Mouse (Mus musculus) G1E (cell line): ENCODE data around the gene Vipr1. TPM values are rescaled to one million over a fixed set of nuclear protein-coding genes. Genes with fewer than 3 reads are reported as not detected.

Experiments used
- ATAC-seq: 2 replicates; pipeline ENCODE4 v1.8.0; 2016; ENCODE audit warnings: mild to moderate bottlenecking; ENCODE audit not compliant: insufficient number of reproducible peaks, poor library complexity, low FRiP score, severe bottlenecking; ENCODE audit errors: extremely low read depth
- DNase-seq: peaks from one replicate; pipeline ENCODE4 v3.0.0; 2012; ENCODE audit warnings: low spot score
- H3K27me3 ChIP-seq: 2 replicates; pipeline ENCODE4 v1.6.1; 2012; ENCODE audit warnings: mild to moderate bottlenecking, low read length, inconsistent platforms; ENCODE audit not compliant: insufficient read depth
- H3K36me3 ChIP-seq: replicated peaks from 2 replicates; pipeline ENCODE3; 2012; ENCODE audit warnings: mild to moderate bottlenecking, inconsistent platforms
- H3K4me1 ChIP-seq: 2 replicates; pipeline ENCODE4 v1.6.1; 2012; ENCODE audit warnings: low read depth, low read length, inconsistent platforms, mixed read lengths; ENCODE audit not compliant: insufficient read depth
- H3K4me3 ChIP-seq: 2 replicates; pipeline ENCODE4 v1.5.1; 2012; ENCODE audit warnings: low read depth, mild to moderate bottlenecking, inconsistent platforms, low read length, moderate library complexity, mixed read lengths
- H3K9me3 ChIP-seq: replicated peaks from 2 replicates; pipeline ENCODE4 v1.6.1; 2012; ENCODE audit warnings: inconsistent platforms
- CTCF ChIP-seq: IDR thresholded peaks from 2 replicates; pipeline ENCODE4 v1.5.1; 2012; ENCODE audit warnings: low read depth, low read length, inconsistent platforms, mixed read lengths
- GATA1 ChIP-seq: IDR thresholded peaks from 2 replicates; pipeline ENCODE4 v1.6.1; 2012; ENCODE audit warnings: borderline replicate concordance, low read length, inconsistent platforms, mixed read lengths
- GATA2 ChIP-seq: IDR thresholded peaks from 2 replicates; pipeline ENCODE4 v1.6.1; 2012; ENCODE audit warnings: low read depth, low read length, inconsistent platforms, borderline replicate concordance
- POLR2AphosphoS5 ChIP-seq: IDR thresholded peaks from 2 replicates; pipeline ENCODE4 v1.6.1; 2012; ENCODE audit warnings: low read depth, low read length, inconsistent platforms; ENCODE audit not compliant: insufficient replicate concordance
- TAL1 ChIP-seq: conservative IDR thresholded peaks from 2 replicates; pipeline ENCODE4 v1.6.1; 2012; ENCODE audit warnings: low read depth, low read length, inconsistent platforms, mixed read lengths
- polyA plus RNA-seq: library from polyadenylated mRNA; stranded (reverse); fragments of >175 nt; gene quantifications from 2 replicates; pipeline ENCODE4 v1.2.3, GENCODE M21; 2012
- total RNA-seq, 2 experiments: library from RNA; stranded (forward) in 1 of 2; stranded (reverse) in 1 of 2; fragments of 200-1000 nt in 1 of 2; fragments of >200 nt in 1 of 2; fragmentation: Nextera tagmentation in 1 of 2; gene quantifications; 2 replicates each; pipeline ENCODE4 v1.2.3; 2014 to 2017

Vipr1 gene
- total and polyA plus RNA-seq, 3 experiments, result under 0.01 TPM; not detected in 2

DNA sequence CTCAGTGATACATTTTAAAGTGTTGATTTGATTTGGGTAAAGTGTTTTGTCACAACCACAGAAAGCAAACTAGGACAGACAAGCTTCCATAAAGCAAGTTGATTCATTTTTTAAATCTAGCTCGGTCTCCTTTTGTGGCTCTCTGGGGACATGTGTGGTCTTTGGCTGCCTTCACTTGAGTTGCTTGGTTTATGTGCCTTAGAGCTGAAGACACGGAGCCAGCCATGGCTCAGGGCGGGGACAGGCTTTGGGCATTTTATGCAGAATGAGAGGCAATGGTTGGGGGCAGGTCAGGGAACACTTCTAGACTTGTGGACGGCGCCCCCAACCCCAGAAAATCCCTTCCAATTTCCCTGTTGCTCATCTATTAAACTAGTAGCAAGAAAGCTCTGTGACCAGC lies 31.2 kb downstream of the Vipr1 start:
- TF ChIP-seq TAL1, result no peak
- no peak for TF ChIP-seq CTCF
- TF ChIP-seq GATA2, result no peak
- TF ChIP-seq GATA1, result no peak
- no peak for TF ChIP-seq POLR2AphosphoS5
- no peak overlapping the region for H3K4me3 ChIP-seq
- H3K4me1 ChIP-seq, result peaks cover 12% of the 10 kb centered on the region
- ATAC-seq (no peak), DNase-seq (no peak)
- no peaks in the 10 kb centered on the region for H3K36me3 ChIP-seq
- H3K9me3 ChIP-seq, result no peaks in the 10 kb centered on the region
- H3K27me3 ChIP-seq, result peaks cover 29% of the 10 kb centered on the region

DNA sequence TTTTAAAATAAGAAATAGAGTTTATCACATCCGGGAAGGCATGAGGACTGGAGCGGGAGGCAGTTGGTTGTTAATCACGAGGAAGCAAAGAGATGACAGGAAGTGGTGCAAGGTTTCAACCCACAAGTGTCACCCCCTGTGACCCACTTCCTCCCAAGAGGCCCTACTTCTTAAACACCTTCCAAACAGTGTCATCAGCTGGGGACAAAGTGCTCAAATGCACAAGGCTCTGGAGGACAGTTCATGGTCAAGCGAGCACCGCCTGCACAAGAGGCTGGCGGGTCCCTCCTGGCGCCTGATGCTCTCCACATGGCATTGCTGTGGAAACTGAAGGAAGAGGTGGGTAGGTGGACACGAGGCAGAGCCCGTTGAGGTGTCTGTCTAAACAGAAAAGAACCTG lies 32.5 kb downstream of the Vipr1 start:
- Histone ChIP-seq H3K27me3 (peaks cover 17% of the 10 kb centered on the region), H3K9me3 (no peaks in the 10 kb centered on the region), H3K4me1 (peaks cover 12% of the 10 kb centered on the region), H3K36me3 (no peaks in the 10 kb centered on the region), H3K4me3 (no peak overlapping the region)
- TF ChIP-seq POLR2AphosphoS5 (no peak), GATA2 (no peak)
- DNase-seq, result no peak
- ATAC-seq, result 0 out of 2 replicates have a peak, but pooled peaks have one; percentile 24

DNA sequence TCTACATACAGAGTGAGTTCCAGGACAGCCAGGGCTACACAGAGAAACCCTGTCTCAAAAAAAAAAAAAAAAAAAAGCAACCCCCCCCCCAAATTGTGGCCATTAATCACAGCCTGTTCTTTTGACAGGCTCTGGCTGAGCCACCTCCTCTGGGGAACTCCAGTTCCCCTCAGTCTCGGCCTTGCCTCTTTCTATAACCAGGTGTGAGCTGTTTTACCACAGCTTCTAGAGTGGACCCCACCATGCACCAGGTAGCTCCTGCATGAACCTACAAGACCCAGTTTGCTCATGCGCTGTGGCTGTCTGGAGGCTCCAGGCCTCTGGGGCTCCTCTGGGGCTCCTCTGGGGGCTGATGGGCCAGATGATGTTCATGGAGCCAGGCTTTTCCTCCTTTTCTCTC lies 33.0 kb downstream of the Vipr1 start:
- no peaks in the 10 kb centered on the region for H3K36me3 ChIP-seq
- H3K4me3 ChIP-seq, result no peak overlapping the region
- H3K4me1 ChIP-seq, result peaks cover 12% of the 10 kb centered on the region
- ATAC-seq (no peak), DNase-seq (no peak)
- peaks cover 16% of the 10 kb centered on the region; the same call in 1 of the 2 replicates for H3K27me3 ChIP-seq
- no peak for TF ChIP-seq GATA2
- TF ChIP-seq TAL1, result no peak
- no peak for TF ChIP-seq CTCF
- no peak for TF ChIP-seq POLR2AphosphoS5
- TF ChIP-seq GATA1, result no peak
- no peaks in the 10 kb centered on the region for H3K9me3 ChIP-seq

DNA sequence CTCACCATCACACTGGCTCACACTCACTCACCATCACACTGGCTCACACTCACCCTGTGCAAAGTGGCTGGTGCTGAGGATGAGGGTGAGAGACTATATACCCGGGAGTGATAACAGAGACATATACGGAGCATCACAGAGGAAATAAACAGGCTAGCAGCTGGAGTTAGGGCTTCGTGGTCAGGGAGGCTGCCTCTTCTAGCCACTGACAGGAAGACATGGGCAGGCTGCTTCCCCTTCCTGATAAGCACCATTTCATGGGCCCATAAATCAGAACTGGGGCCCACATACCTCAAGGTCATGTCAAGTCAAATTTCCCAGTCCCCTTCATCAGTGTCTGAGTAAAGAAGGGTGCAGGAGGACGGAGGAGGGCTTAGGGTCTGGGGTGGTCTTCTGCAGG lies 34.6 kb downstream of the Vipr1 start:
- ATAC-seq (no peak), DNase-seq (no peak)
- peaks cover 12% of the 10 kb centered on the region for H3K4me1 ChIP-seq

DNA sequence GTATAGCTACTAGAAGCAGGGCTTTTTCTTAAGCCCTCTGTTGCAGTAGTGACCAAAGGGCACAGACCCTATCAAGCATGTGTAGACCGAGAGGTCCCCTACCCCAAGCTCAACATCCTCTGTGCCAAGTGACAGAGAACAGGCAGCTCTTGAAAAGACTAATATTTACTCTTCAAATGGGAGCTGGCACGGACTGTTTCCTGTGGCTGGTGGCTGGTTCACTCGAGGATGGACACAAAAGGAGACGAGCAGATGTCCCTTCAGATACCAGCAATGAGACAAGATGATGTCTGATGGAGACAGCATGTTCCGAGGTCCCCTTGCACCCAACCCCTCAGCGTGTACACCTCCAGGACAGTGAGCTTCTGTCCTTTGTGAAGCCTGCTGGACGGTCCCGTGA lies 35.0 kb downstream of the Vipr1 start:
- H3K27me3 ChIP-seq, result peaks cover 16% of the 10 kb centered on the region; the same call in 1 of the 2 replicates
- DNase-seq (no peak), ATAC-seq (no peak)
- TF ChIP-seq CTCF (no peak), GATA2 (no peak)
- H3K9me3 ChIP-seq, result no peaks in the 10 kb centered on the region
- H3K4me3 ChIP-seq, result no peak overlapping the region
- peaks cover 8% of the 10 kb centered on the region; the same call in 1 of the 2 replicates for H3K4me1 ChIP-seq
- peaks cover 5% of the 10 kb centered on the region for H3K36me3 ChIP-seq

More for the DNA sequence above, 34.6 kb downstream of the Vipr1 start:
- TF ChIP-seq CTCF, result no peak
- TF ChIP-seq GATA1, result no peak
- no peak for TF ChIP-seq GATA2
- TF ChIP-seq TAL1, result no peak
- no peak for TF ChIP-seq POLR2AphosphoS5
- Histone ChIP-seq H3K27me3 (peaks cover 16% of the 10 kb centered on the region; the same call in 1 of the 2 replicates), H3K36me3 (peaks cover under 1% of the 10 kb centered on the region), H3K9me3 (no peaks in the 10 kb centered on the region), H3K4me3 (no peak overlapping the region)

DNA sequence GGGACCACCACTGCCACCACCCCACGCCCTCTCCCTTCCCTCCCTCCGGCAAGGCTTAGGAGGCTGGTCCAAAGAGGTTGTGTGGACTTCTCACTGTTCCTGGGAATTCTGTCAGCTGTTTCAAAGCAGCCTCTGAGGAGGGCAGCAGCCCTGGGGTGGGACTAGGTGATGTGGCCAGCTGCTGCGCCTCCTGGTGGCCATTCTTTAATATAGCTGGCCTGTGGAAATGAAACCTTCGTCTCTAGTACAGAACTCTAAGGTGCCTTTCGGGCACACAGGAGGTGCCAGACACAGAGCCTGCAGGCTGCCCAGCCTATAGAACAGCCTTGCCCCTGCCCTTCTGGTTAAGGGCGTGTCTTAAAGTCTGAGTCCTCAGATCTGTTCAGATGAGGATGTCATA lies 37.0 kb downstream of the Vipr1 start:
- Histone ChIP-seq H3K27me3 (peaks cover 8% of the 10 kb centered on the region; the same call in 1 of the 2 replicates), H3K9me3 (no peaks in the 10 kb centered on the region), H3K4me3 (no peak overlapping the region), H3K36me3 (peaks cover 15% of the 10 kb centered on the region), H3K4me1 (peaks cover 6% of the 10 kb centered on the region; the same call in 1 of the 2 replicates)
- DNase-seq (peak; percentile 33), ATAC-seq (no peak; the same call in 1 of the 2 replicates)
- peak; percentile 67 for TF ChIP-seq CTCF
- TF ChIP-seq TAL1, result no peak
- no peak for TF ChIP-seq POLR2AphosphoS5
- no peak for TF ChIP-seq GATA1
- no peak for TF ChIP-seq GATA2

DNA sequence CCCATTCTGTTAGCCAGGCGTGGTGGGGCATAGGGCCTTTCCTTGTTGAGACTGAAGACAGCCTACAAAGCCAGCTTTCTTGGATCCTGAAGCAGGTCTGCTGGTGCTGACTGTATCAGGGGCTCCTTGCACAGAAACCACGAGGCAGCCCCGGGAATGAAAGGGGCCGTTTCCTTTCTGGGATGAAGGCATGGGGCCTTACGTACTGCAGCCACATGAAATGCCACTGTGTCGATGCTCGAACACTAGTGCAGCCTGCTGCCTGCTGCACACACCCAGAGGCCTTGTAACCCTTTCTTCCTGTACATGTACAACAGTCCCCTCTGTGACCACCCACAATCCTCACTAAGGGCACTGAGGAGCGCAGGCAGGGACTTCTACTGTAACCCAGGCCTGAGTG lies 38.7 kb downstream of the Vipr1 start:
- peaks cover 5% of the 10 kb centered on the region; the same call in 1 of the 2 replicates for H3K4me1 ChIP-seq
- ATAC-seq, result no peak
- 0 out of 2 replicates have a peak, but pooled peaks cover under 1% of the 10 kb centered on the region for H3K9me3 ChIP-seq
- TF ChIP-seq POLR2AphosphoS5 (no peak), GATA1 (no peak), TAL1 (no peak), GATA2 (no peak), CTCF (no peak)
- no peak overlapping the region for H3K4me3 ChIP-seq
- peaks cover 29% of the 10 kb centered on the region for H3K36me3 ChIP-seq
- H3K27me3 ChIP-seq, result peaks cover 8% of the 10 kb centered on the region; the same call in 1 of the 2 replicates
- no peak for DNase-seq
